Mouse (Mus musculus): ENCODE measurements around the gene Ptpn11.

DNA sequence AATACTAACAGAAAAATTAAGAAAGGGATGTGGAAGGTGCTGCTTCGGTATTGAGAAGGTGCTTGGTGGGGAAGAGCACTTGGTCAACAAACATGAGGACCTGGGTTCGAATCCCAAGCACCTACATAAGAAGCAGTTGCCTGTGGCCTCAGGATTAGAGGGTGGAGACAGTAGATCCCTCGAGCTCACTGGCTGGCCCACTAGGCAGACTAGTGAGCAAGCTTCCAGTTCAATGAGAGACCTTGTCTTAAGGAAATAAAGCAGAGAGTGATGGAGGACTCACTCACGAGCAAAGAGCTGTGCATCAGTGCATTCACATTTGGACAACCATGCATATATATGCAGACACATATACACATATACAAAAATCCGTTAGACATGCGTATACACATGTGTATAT lies 20.9 kb upstream of the Ptpn11 start:
- no peak for TF ChIP-seq MAX (IDR thresholded peaks at IDR 0.05)
- no peak for TF ChIP-seq CTCF (IDR thresholded peaks at IDR 0.05; ENCODE audit: control insufficient read depth, insufficient read depth, insufficient read length)
- TF ChIP-seq USF1 (IDR thresholded peaks at IDR 0.05; ENCODE audit: low read depth) = no peak
- no peak for TF ChIP-seq CEBPB (IDR thresholded peaks at IDR 0.05; ENCODE audit: low read depth)
- TF ChIP-seq MYOG (IDR thresholded peaks at IDR 0.05; ENCODE audit: control insufficient read depth, extremely low read depth, insufficient read length) = no peak
- TF ChIP-seq MYOD1 (IDR thresholded peaks at IDR 0.05; ENCODE audit: control insufficient read depth, insufficient read length, low read depth) = no peak
- no peak for TF ChIP-seq FOSL1 (IDR thresholded peaks at IDR 0.05; ENCODE audit: insufficient read depth, low read length, poor library complexity, severe bottlenecking)
